Mouse (Mus musculus): ENCODE results near the gene Stx2.
A peak's percentile ranks its signal among the peaks of the same experiment; 100 is the strongest.
"Not testable (repeated sequence)": the region's sequence is repeated elsewhere in the genome, so short reads cannot be mapped to it uniquely, and the experiment has no call there.

Stx2 gene

GRCm38 (mm10) chr5:129009577-129009976 is 1.2 kb upstream of the Stx2 start:
- DNase-seq (ENCODE audit: low read depth) = no peak

DNA sequence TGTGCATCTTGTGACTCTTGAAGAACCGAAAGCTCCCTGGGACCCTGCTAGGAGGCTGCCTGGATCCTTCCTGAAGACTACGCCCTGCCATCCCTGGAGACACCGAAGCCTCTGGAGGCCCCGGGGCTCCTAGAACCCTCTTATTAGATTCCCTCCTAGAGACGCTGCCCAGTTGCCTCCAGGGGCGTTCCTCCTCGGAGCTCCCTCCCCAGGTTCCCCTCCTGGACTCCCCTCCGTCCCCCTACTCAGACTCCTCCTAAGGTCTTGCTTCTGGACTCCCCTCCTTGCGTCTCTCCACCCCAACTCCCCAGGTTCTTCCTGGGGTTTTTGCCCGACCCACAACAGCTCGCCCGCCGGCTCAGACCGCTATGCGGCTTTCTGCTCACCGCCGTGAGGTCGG is 366 bp downstream of the Stx2 start:
- DNase-seq (ENCODE audit: low read depth) = peak; percentile 48

DNA sequence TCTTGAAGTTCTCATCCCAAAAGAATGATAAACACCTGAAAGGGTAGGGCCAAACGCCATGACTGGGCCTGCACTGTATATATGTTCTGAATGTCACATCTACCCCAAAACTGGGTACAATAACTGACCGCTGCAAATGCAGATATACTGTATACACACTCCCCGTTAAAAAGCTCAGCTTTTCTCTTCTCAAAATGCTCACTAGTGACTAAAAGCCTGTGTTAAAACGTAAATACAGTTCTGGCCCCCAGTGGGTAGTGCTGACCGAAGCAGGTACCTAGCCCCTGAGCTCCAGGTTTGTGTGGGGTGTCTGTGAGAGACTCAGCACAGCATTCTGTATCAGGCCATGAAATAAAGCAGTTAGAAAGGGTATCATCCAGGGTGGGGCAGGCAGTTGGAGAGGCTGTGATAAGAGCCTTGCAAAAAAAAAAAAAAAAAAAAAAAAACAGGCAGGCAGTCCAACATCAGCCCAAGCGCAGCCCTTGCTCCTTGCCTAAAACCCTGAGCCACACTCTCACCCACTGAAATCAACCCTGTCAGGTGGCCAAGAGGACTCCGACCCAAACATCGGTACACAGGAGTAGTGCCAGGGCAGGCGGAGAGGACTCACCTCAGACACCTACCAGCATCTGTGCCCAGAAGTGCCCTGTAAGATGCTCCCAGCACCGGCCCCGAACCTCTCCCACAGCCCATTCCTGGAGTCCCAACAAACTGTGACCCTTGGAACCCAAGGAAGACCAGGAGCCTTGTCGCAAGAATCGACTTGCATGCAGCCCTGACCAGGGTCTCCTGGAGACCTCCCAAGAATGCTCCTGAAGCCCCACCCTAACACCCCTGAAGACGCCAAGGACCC is 1.0 kb downstream of the Stx2 start:
- no peak for DNase-seq (ENCODE audit: low read depth)

DNA sequence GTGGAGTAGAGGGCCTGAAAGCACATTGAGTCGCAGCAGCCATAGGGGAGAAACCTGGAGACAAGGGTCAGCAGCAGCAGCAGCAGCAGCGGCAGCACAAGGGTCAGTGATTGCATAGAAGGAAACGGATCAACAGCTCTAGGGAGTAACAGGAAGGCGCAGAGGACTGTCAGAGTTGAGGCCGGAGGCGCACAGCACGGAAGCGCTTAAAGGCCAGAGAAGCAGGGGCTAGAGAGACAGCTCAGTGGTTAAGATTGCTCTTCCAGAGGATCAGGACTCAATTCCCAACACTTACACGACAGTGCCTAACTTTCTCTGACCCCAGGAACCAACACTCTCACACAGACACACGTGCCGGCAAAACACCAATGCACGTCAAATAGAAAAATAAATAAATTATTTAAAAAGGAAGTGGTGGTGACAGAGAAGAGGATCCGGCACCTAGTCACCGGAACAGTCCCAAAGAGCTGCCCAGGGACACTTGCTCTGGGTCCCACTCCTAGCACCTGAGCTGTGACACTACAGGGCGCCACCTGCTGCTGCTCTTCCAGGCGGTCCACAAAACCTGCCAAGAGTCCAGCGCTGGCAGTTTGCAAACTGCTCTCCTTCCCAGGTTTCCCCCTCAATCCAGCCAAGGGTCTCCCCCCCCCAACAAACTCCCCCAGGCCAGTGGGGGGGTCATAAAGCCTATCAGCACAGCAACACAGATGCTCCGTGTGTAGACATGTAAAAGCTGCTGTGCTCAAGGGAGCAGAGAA is 2.2 kb downstream of the Stx2 start:
- DNase-seq (ENCODE audit: low read depth) = no peak

- DNase-seq (ENCODE audit: low read depth) = peak; percentile 23
Measured at GRCm38 (mm10) chr5:129005416-129005815, 3.0 kb downstream of the Stx2 start.

DNA sequence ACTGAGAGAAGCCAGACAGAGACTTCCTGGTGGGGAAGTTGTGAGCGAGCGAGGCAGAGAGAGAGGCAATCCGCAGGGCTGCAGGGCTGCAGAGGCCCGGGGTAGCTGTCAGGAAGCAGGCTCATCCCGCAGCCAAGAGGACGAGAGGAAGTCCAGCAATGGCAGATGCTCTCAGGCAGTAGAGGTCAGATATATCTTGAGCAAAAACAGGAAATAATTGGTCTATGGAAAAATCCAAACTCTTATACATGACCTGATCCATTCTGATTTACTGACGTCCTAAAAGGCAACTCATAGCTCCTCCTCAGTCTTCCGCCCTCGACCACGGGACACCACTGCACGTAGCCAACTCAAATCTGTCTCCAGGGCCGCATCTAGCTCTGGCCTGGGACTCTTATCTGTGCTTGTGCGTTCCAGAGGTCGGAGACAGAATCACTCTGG is 5.8 kb downstream of the Stx2 start:
- no peak for DNase-seq (ENCODE audit: low read depth)

DNA sequence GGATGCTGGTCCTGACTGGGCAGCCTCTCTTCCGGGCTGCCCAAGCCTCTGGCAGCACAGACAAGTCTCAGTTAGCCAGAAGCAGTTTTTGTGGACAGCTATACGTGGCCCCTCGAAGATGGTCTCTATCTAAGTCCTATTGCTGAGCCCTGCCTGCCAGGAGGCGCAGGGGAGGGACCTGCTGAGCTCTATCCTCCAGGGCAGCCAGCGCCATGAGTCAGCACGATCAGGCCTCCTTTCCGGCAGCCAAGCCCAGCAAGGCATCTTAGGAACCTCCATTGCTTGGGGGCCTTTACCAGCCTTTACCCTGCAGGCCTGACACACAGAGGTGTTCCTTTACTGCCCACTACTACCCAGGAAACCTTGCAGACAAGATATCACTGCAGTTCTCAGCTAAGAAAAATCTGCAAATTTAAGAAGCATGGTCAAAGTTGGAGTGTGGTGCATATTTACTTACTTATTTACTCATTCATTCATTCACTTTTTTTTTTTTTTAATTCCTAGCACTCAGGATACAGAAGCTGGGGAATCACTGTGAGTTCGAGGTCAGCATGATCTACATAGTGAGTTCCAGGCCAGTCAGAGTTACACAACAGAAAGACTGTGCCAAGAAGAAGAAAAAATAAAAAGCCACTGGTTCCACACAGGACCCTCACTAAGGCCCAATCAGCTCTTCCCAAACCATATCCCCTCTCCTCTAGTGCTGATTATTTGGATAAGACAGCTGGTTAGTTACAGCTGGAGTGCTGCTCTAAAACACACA is 7.5 kb downstream of the Stx2 start:
- DNase-seq (ENCODE audit: low read depth) = peak; percentile 76

- no peak for DNase-seq (ENCODE audit: low read depth)
Measured at GRCm38 (mm10) chr5:128987141-128987954, 21.0 kb downstream of the Stx2 start.

DNA sequence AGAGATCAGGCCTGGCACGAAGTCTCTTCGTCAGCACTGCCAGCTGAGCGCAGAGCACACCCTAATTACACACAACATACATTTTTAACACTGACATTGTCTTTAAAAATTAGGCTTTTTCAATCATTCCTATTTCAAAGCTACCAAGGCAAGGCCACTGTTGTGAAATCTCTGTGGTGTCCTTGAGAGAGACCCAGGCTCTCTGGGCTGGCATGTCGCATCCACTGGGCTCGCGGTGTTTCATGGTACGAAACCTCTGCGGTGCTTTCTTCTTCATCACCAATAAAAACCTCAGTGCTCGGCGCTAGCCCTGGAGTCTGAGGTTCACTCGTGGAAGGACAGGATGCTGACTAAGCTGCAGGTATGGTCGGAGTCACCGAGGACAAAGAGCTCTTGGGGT is 22.4 kb downstream of the Stx2 start:
- no peak for DNase-seq (ENCODE audit: low read depth)

DNA sequence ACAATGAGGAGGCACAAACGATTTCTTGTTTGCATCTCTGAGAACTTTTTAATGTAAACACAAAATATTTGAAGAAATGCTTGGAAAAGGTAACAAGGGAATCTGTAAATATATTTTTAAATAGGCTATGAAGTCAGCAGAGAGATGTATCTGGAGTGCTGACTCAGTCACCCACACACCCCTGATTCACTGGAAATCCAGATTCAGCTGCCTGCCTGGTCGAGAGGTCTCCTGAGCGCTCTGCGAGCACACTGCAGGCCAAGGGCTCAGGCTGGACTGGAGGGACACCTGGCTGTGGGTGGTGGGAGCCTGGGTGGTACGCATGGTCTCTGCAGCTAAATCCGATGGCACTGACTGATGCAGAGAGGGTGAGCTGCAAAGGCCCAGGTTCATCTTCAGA is 23.8 kb downstream of the Stx2 start:
- DNase-seq (ENCODE audit: low read depth) = no peak

- peak; percentile 72 for DNase-seq (ENCODE audit: low read depth)
Measured at GRCm38 (mm10) chr5:128981607-128982006, 26.8 kb downstream of the Stx2 start.

DNA sequence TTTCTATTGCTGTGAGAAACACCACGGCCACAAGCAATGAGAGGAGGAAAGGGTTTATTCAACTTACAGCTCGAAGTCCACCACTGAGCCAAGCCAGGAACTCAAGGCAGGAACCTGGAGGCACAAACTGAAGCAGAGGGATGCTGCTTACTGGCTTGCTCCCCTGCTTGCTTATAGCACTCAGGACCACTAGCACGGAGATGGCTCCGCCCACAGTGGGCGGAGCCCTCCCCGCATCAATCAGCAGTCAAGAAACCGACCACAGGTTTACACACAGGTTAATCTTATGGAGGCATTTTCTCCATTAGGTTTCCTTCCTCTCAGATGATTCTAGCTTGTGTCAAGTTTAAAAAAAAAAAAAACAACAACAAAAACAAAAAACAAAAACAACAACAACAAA is 27.5 kb downstream of the Stx2 start:
- no peak for DNase-seq (ENCODE audit: low read depth)

DNA sequence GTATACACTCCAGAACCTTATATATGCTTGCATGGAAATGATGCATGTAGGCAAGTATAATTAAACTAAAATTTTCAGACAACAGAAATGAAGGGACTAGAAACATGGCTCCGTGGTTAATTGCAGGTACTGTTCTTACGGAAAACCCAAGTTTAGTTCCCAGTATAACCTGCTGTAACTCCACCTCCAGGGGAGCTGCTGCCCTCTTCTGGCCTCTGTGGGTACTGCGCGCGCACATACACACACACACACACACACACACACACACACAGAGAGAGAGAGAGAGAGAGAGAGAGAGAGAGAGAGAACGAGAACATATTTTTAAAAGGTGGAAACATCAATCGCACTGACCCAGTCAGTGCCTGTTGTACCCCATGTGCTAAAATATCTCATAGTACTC is 29.4 kb downstream of the Stx2 start:
- no peak for DNase-seq (ENCODE audit: low read depth)

GRCm38 (mm10) chr5:128977466-128977865 is 30.9 kb downstream of the Stx2 start:
- not testable (repeated sequence) for DNase-seq (ENCODE audit: low read depth)

- peak; percentile 15 for DNase-seq (ENCODE audit: low read depth)
Measured at GRCm38 (mm10) chr5:128976266-128976665, 32.1 kb downstream of the Stx2 start.

- DNase-seq (ENCODE audit: low read depth) = peak; percentile 85
Measured at GRCm38 (mm10) chr5:128971298-128971697, 37.1 kb downstream of the Stx2 start.

DNA sequence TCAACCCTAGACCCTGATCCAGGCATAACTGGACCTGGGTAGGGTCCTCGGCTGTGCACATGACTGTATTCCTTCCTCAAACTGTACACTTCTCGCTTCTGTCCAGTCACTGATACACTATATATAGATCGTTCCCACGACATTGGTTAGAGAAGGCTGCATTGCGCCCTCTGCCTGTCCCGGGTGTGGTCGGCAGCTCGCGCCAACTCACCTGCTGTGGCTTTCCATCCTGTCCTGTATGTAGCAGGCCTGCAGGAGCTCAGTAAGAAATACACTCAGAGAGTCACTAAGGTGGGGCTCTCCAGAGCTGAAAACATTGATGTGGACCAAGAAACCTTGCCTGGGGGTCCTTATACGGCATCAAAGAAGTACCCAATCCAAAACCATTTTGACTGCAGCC is 37.5 kb downstream of the Stx2 start:
- no peak for DNase-seq (ENCODE audit: low read depth)

DNA sequence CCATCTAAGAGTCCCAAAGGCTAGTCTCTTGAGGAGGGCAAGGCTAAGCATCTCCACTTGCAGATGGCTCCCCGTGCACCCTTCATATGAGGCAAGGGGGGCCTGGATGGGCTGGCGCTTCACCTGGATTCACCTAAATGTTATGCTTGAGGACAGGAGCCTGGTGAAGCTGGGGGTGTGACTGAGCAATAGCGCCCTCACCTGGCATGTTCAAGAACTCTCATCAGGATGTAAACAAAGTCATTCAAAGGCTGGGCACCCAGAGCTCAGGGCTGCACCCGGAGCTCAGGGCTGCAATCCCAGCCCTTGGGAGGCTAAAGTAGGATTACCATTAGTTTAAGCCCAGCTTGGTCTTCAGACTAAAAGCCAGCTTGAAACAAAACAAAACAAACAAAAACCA is 44.0 kb downstream of the Stx2 start:
- no peak for DNase-seq (ENCODE audit: low read depth)

DNA sequence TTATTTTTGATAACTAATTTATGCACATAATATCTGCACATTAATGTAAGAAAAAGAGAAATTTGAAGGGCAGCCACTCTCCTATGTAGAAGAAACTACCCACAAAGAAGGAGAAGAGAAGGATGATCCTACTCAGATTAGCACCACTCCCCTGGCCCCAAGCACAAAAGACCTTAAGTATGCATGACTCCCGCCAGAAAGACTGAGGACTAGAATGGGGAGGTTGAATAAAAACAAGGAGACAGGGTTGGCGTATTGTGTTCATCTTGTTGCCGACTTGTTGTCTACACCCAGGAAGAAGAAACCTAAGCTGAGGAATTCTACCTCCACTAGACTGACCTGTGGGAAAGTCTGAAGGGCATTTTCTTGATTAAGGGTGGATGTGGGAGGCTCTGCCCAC is 49.5 kb downstream of the Stx2 start:
- DNase-seq (ENCODE audit: low read depth) = no peak

GRCm38 (mm10) chr5:128954371-128954770 is 54.0 kb downstream of the Stx2 start:
- peak; percentile 30 for DNase-seq (ENCODE audit: low read depth)

GRCm38 (mm10) chr5:128953278-128954070 is 54.9 kb downstream of the Stx2 start, which contains the start of gene Rimbp2:
Gene Rimbp2 (minus strand): TSS chr5:128953486.
- no peak for DNase-seq (ENCODE audit: low read depth)

Measured in NIH3T3 (cell line).